Mouse (Mus musculus): ENCODE results near the gene Txn2.

The Txn2 gene

DNA sequence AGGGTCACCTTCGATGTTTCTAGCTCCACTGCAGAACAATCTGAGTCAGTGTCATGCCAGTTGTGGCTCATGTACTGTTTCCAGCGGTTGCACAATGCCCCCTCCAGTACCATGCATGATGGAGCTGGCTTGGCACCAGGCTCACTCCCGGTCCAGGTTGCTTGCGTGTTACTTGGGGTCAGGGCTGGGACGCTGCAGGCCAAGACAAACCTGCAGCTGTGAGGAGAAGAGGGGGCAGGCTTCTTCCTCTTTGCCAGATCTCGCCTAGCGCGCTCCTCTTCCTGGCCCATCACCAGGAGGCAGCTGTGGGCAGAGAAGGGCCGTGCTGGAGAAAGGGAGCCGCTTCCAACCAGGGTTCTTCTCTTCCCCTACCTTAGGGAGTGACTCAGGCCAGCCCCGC is 5.5 kb upstream of the Txn2 start:
- peak in 1 of 2 experiments; percentile 14 for DNase-seq (ENCODE audit: low spot score in 2 of 2)

DNA sequence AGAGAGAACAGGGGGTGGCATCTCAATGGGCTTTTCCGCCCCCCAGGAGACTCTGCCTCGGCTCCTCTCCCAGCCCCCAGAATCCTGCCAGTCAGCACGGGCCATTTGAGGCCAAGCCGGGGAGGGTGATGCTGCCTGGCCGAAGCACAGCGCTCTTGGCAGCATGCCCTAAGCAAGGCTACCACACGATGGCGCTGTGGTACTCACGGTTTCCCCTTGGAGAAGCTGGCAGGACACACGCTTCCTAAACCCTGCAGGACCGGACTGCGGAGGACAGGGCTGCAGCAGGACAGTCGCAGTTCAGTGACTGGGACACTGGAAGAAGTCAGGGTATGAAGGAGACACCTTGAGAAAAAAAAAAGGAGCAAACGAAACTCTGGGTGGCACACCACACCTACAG is 5.0 kb upstream of the Txn2 start:
- DNase-seq (ENCODE audit: low spot score in 2 of 2): peak; percentile 87 to 99

DNA sequence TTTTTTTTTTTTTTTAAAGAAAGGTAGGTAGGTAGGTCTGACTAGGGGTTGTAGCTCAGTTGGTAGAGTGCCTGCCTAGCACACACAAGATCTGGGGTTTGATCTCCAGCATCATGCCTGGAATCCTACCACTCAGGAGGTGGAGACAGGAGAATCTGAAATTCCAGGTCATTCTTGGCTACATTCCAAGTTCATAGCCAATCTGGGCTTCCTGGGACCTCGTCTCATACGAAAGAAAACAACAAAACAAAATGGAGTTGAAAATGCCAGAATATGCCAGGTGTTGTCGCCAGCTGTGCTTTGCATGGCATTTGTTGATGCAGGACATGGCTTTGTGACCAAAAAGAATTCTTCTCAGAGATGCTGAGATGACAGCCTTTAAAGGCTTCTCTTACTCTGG is 4.4 kb upstream of the Txn2 start:
- DNase-seq (ENCODE audit: low spot score in 2 of 2): no peak

DNA sequence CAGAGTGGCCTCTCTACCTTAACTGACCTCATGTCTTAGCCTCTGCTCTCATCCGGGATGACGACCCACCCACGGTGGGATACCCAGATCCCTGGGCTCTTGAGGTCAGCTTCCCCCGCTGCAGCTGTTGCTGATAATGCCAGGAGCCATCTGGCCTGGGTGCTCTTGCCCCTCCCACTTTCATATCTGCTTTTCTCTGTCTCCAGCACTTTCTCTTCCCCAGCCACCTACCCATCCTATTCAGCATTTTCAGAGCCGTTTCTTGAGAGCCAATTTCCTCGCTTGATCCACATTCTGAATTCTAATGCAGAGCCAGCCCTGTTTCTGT is 2.8 kb upstream of the Txn2 start:
- DNase-seq (ENCODE audit: low spot score in 2 of 2): no peak

DNA sequence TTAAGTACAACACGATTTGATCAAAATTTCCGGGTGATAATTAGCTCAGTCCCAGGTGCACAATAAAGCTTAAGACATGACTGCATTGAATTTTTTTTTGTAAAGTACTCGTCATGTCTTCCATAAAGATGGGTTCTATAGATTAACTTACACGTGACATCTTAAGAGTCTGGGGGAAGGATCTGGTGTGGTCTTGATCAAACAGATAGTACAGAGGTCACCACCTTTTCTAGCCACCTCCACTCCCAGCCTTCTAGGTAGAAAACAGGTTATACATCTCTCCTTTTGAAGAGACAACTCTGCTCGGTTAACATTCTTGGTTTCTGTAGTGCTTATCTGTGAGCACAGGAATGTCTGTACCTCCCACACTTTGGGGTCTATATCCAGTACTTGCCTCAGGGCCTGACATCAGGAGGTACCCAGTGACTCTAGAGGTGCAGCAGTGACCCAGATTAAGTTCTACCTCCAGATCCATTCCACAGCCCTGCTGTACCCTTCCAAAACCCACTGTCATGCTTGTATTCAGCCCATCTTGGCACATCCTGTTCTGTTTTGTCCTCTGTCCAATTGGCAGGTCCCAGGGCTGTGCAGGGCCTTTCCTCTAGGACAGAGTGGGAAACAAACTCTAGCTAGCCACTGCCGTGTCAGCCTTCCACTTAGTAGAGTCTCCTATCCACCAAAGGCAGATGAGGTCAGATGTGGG is 2.3 kb upstream of the Txn2 start:
- no peak for DNase-seq (ENCODE audit: low spot score in 2 of 2)

DNA sequence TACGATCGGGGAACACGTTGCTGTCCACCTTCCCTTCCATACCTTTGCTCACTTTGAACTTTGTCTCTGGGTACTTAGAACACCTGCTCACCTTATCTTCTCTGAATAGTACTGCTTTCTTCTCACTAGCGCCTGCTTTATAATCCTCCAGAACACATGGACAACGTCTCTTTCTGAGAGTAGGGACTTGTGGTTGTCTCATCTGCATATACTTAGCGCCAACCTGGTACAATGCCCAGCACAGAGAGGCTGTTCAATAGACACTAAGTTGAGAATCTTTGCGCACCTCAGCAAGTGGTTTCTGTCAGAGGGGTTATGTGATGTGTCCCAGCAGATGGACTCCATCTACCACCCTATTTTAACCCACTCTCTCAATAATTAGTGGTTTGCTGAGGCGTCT is 998 bp upstream of the Txn2 start:
- DNase-seq (ENCODE audit: low spot score in 2 of 2): no peak

DNA sequence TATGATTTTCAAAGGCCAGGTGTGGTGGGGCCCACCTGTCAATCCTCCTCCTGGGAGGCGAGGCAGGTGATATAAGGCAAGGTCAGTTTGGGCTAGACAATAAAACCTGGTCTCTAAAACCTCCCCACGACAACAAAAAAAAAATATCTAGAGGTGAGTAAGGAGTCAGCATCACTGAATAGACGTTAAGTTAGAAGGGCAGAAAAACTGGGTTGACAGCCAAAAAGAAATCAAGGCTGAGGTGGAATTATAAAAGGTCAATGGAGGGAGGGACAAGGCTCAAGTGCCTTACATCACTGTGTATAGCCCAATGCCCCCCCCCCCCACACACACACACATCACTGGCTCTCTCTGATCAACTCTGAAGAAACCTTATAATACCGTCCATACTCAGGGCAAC is 715 bp downstream of the Txn2 start:
- no peak for DNase-seq (ENCODE audit: low spot score in 2 of 2)

DNA sequence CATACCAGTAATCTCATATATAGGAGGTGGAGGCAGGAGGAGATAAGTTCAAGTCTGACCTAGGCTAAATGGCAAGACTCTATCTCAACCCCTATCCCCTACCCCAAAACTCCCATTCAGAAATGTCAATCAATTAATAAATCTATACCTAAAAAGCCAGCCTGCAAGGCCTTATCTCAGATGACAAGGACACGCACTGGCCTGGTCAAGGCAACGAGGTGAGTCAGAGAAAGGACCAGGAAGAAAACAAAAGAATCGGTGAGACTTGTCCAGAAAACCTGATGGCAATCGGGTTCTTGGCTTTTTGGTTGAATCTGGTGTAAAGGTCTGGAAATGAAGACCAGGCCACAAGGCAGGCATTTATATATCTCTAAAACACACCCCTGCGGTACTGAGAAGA is 1.9 kb downstream of the Txn2 start:
- DNase-seq (ENCODE audit: low spot score in 2 of 2): no peak

DNA sequence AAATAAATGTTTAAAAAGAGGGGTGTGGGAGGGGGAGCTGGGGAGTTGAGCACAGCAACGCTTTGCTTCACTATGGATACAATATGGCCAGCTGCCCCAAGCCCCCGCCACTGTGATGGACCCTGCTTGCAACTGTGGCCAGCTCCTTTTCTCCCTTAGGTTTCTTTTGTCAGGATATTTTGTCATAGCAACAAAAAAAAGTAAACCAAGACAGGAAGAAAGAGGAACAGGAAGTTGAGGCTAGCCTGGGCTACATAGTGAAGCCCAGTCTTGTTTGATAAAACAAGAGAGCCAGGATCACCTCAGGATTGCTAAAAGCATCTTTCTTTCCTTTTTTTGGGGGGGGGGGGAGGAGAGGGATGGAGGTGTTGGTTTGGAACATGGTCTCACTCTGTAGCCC is 3.6 kb downstream of the Txn2 start:
- DNase-seq (ENCODE audit: low spot score in 2 of 2): no peak

DNA sequence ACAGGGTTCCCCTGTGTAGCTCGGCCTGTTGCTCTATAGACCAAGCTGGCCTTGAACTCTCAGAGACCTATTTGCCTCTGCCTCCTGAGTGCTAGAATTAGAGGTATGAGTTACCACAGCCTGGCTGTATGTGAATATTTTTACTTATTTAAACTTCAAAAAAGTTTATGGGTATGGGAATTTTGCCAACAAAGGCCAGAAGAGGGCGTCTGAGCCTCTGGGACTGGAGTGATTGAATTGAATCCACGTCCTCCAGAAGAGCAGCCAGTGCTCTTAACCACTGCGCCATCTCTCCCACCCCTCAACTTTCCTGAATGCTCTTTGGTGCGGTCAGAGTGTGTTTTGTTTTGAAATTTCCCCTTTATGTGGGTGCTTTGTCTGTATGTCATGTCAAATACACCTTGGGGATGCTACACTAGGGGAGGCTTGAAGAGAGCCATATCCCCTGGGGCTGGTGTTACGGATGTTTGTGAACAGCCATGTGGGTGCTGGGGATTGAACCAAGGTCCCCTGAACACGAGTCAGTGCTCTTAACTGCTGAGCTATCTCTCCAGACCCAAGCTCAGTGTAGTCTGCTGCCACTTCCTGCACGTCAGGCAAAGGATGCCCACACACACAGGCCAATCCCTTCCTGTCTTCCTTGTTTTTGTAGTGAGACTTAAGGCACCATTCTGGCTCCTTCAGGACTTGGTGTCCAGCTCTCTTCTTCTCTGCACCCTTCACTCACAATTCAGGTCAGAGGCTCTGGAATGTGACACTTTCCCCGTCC is 5.4 kb downstream of the Txn2 start:
- DNase-seq (ENCODE audit: low spot score in 2 of 2): no peak

DNA sequence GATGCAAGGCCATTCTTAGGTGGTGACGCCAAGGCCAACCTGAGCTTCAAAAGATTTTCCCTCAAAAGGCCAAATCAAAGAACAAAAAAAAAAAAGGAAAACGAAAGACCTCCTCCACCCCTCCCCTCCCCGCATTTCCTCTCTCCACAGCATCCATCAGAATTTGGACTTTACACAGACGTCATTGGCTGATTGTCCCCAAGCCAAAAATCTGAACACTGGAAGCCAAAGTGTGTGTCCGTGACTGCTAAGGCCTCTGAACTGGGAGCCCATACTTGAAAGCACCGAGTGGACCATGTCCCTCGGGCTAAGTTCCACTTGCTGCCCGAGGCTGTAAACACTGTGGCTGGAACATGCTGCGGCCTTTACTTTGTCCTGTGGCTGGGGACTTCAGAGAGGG is 6.1 kb downstream of the Txn2 start:
- DNase-seq (ENCODE audit: low spot score in 2 of 2): no peak

DNA sequence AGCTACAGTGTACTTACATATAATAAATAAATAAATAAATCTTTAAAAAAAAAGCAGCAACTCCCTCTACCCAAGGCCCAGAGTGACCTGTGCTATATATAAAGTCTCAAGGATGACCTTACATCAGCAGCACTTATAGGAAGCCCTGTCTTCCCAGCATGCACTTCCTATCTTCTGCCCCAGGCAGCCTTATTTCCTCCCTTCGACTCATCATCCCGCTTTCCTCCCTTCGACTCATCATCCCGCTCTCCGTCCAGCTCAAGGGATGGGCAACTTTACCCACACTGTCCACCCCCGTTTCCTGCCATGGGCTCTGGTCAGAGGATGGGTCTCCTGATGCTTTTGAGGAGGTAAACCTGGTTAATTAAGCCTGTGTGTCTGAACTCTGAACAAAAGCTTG is 7.2 kb downstream of the Txn2 start:
- no peak for DNase-seq (ENCODE audit: low spot score in 2 of 2)

DNA sequence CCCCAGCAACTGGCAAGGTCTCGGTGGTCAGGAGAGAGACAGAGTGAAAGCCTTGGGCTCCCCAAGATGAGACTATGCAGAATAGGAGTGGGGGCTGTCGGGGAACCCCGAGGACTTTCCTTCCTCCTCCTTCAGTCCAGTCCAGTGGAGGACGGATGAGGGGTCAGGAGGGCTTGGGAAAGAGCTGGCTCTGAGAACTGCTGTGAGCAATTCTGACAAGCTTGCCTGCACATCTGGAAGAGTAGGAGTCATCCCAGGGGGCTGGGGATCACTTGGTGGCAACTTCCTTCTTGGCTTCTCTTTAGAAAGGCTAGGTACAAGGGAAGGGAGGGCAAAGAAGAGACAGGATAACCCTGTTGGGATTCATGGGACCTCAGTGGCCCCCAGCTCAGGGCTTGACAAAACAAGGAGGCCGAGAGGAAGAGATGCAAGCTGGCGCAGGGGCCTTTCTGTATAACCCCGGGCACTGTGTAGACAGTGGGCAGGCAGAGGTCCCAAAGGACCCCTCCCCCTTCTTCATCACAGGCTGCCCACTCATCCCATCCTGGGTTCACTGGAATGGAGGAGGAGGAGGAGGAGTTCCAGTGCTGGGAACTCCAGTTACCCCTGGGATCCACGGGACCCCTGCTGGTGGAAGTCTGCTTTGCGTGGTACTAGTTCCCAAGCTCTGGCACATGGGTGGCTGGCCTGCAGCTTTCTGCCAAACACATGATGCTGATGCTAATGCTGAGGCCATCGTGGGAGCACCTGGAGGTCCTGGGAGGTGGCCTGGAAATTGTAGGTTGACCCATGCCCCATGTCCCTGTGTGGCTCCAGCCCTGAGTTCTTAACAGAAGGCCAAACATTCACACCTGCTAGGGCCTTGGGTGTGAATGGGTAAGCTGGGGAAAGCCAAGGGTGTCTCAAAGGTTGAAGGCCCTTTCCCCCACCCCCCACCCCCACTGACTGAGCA is 8.0 kb downstream of the Txn2 start:
- no peak for DNase-seq (ENCODE audit: low spot score in 2 of 2)

DNA sequence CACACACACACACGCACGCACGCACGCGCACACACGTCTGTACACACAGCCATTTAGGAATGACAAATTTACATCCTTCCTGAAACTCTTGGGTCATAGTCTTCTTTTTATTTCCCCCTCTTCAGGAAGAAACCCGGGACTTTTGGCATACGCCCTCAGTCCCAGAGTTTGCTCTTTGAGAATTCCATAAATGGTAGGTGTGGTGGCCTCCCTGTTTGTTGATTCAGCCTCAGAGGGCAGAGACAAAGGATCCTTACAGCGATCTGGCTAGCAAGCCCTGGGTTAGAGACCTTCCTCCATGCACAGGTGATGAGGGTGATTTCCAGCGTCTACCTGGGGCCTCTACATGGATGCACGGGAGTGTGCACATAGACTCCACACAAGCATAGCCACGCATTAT is 9.4 kb downstream of the Txn2 start:
- no peak for DNase-seq (ENCODE audit: low spot score in 2 of 2)

DNA sequence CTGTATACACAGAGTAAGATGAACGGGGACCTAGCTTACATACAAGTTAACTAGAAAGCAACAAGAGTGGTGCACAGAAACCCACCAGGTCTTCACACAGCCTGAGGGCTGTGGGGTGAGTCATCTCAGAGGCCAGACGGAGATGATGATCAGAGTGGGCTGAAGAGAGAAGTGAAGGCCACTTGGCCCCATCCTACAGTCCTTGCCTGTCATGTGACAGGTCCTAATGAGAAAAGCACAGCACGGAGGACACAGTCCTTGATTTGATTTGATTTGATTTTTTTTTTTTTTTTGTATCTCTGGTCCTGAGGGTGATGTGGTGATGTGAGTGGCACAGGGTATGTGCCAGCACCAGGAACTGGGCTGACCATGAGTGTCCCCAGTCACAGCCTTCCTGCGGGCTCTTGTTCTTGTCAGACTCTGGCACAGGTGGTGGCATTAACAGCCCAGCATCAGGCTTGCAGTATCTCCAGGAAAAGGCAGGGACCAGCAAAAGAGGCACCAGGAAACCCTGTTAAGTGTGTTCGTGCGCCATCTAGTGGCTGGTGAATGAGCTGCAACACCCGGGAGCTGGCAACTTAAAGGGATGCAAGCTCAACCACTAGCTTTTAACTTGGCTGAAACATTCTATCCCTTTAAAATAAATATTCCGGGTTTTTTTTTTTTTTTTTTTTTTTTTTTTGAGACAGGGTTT is 11.8 kb downstream of the Txn2 start:
- DNase-seq (ENCODE audit: low spot score in 2 of 2): peak; percentile 69 to 97

DNA sequence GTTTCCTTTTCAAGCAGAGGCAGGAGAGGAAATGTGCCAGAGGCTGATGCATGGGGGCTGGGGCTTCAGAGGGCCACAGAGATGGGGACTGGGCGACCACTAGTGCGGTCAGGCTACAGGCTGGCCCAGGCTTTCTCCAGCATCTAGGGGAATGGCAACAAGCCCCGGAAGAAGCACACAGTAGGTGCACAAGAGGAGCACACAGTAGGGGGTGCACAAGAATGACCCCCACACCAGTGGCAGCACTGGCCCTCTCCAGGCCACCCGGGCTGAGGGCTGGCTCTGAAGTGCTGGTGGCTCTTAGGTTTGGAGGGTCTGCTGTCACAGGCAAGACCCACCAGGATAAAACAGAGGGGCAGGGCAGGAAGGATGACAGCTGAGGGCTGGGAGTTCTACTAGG is 13.5 kb downstream of the Txn2 start:
- no peak for DNase-seq (ENCODE audit: low spot score in 2 of 2)

DNA sequence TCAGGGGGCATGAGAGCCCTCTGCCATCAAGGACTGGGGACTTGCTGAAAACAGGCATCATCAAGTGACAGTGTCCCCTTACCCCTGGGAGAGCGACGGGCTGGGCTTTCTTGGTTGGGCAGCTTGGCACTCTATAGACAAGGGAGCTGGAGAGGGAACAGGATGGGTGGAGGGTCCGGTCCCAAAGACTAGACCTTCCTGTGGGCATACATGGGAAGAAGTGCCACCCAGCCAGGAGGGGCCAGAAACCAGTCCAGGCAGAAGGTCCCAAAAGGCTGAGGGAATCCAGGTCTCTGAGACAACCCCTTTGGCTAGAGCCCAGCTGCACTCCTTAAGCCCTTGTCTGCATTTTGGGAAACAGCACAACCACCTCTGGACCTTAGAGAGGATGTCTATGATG is 14.3 kb downstream of the Txn2 start:
- DNase-seq (ENCODE audit: low spot score in 2 of 2): no peak

DNA sequence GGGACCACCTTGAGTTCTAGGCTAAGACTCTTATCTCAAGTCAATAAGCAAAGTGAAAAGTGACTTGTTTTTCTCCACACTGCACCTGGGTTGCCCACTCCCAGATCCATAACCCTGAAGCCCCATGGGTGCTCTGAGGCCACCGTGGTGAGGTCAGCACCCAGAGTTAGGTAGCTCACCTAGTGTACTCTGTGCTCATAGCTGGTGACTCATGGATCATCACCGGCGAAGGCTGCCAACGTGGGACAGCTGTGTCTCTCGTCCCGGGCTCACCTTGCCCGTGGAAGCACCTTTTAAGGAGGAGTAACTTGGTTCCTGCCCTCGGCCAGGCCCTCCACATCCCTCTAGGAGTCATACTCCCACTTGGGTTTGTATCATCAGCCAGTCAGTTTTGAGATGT is 15.8 kb downstream of the Txn2 start:
- DNase-seq (ENCODE audit: low spot score in 2 of 2): no peak

DNA sequence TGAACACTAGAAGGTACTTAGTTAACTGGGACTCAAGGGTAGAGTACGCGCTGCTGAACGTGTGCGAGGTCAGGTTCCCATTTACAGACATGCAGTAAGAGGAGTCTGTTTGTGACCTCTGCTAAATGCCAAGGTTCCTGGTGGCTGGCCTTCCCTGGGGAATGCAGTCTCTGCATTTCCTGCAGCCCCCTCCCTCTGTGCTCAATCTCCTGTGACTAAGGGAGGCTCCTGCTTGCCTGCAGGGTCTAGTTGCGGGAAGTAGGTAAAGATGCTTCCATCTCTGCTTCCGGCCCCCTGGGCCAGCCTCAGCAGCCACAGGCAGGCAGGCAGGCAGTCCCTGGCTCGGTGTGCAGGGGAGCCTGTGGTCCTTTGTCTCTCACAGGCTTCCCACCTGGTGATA is 16.2 kb downstream of the Txn2 start:
- no peak for DNase-seq (ENCODE audit: low spot score in 2 of 2)

DNA sequence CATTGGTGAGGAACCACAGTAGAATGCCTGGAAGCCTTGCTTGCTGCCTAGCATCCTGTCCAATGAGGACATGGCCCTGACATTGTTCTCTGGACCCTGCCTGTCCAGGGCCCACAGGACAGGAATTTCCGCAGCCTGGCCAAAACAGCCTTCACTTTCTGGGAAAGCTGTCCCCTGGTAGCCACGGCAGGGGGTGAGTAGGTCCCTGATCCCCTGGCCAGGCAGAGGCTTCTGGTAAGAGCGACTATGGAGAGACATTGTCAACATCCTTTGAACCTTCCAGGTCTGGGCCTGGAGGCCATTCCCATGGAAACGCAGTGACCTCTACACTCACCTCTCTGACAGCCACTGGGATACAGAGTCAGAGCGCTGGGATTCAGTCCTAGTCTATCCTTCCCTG is 16.8 kb downstream of the Txn2 start:
- DNase-seq (ENCODE audit: low spot score in 2 of 2): no peak

DNA sequence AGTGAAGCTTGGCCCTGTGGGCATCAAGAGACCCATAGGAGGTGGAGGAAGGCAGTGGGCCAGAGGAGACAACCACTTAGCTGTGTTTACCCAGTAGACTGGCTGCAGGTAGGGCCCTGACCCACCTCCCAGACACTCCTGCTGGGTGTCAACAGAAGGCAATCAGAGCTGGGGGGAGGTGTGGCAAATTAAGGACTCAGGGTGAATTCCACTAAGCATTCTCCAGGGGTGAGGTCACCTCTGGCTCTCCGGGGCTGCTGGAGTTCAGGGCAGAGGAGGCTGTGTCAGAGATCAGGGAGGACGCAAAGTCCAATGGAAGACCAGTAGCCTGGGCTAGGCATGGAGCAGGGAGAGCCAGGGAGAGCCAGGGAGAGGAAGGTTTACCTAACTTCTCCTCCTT is 17.7 kb downstream of the Txn2 start:
- no peak for DNase-seq (ENCODE audit: low spot score in 2 of 2)

Data from left cerebral cortex, adult 9 months (tissue).